Mouse (Mus musculus) liver, embryonic 11.5 days (tissue): ENCODE data around the gene H2-T3. TPM values are rescaled to one million over a fixed set of nuclear protein-coding genes. Genes with fewer than 3 reads are reported as not detected.
"Not testable (repeated sequence)": the region's sequence is repeated elsewhere in the genome, so short reads cannot be mapped to it uniquely, and the experiment has no call there.

ENCODE experiments used
- ATAC-seq: fragments of 200-750 bp; cut with Nextera tagmentation; replicated peaks from 2 replicates; pipeline ENCODE4 v1.8.0; 2017; ENCODE audit warnings: moderate number of reproducible peaks, mild to moderate bottlenecking, moderate TSS enrichment, moderate library complexity; ENCODE audit not compliant: low FRiP score
- DNase-seq: peaks from one replicate; pipeline ENCODE4 v3.0.0-alpha.2; 2017; ENCODE audit warnings: low spot score
- H3K27ac ChIP-seq: fragments of 300-500 bp; sonication (generic); 2 replicates; pipeline ENCODE4 v1.5.1; 2014; ENCODE audit warnings: mild to moderate bottlenecking, low read depth, low read length, control low read depth
- H3K27me3 ChIP-seq: fragments of 300-500 bp; sonication (generic); replicated peaks from 2 replicates; pipeline ENCODE4 v1.6.1; 2014; ENCODE audit warnings: low read length, mixed read lengths; ENCODE audit not compliant: control insufficient read depth, insufficient read depth
- H3K36me3 ChIP-seq: fragments of 300-500 bp; sonication (generic); 2 replicates; pipeline ENCODE4 v1.6.1; 2014; ENCODE audit warnings: mild to moderate bottlenecking, low read length, moderate library complexity, mixed read lengths; ENCODE audit not compliant: control insufficient read depth, insufficient read depth
- H3K4me1 ChIP-seq: fragments of 300-500 bp; sonication (generic); replicated peaks from 2 replicates; pipeline ENCODE4 v1.6.1; 2014; ENCODE audit warnings: low read length, mixed read lengths; ENCODE audit not compliant: control insufficient read depth, insufficient read depth
- H3K4me2 ChIP-seq: fragments of 300-500 bp; sonication (generic); 2 replicates; pipeline ENCODE4 v1.6.1; 2014; ENCODE audit warnings: mild to moderate bottlenecking, control low read depth, moderate library complexity
- H3K4me3 ChIP-seq: fragments of 300-500 bp; sonication (generic); 2 replicates; pipeline ENCODE4 v1.5.1; 2014; ENCODE audit warnings: low read depth, low read length, control low read depth
- H3K9ac ChIP-seq: fragments of 300-500 bp; sonication (generic); 2 replicates; pipeline ENCODE4 v1.6.1; 2014; ENCODE audit warnings: low read depth, low read length, control low read depth
- H3K9me3 ChIP-seq: fragments of 300-500 bp; sonication (generic); 2 replicates; pipeline ENCODE4 v1.6.1; 2016; ENCODE audit warnings: low read length, inconsistent platforms, mixed read lengths; ENCODE audit not compliant: control insufficient read depth
- WGBS: fragments of 180-500 bp; shearing (Covaris S2); extraction: QIAGEN DNeasy Blood & Tissue Kit; methylation state at CpG from one replicate; pipeline ENCODE4 v1.1.7; 2014; 5-methylcytosine and 5-hydroxymethylcytosine counted together
- polyA plus RNA-seq: library from polyadenylated mRNA; unstranded; fragments of >200 nt; fragmentation: Nextera tagmentation; extraction: Ambion mirVana; gene quantifications from 2 replicates; pipeline ENCODE4 v1.2.1, GENCODE M21; 2014

The H2-T3 gene
- polyA plus RNA-seq, 1 experiment from 2014 or later, result not detected

- H3K4me2 ChIP-seq, H3K36me3 ChIP-seq, H3K9me3 ChIP-seq, H3K9ac ChIP-seq, H3K4me1 ChIP-seq, H3K27ac ChIP-seq, H3K4me3 ChIP-seq, ATAC-seq: not testable (repeated sequence)
- H3K27me3 ChIP-seq, result peaks cover 37% of the 10 kb centered on the region
- peak; percentile 14 for DNase-seq
- WGBS, result 41% methylated on average over 4 of the region's 4 CpGs
Observed at GRCm38 (mm10) chr17:36151200-36151599, 38.9 kb downstream of the H2-T3 start.

GRCm38 (mm10) chr17:36148468-36148867 lies 41.6 kb downstream of the H2-T3 start:
- WGBS, result 71% methylated on average over 5 of the region's 5 CpGs
- peaks cover 43% of the 10 kb centered on the region for H3K27me3 ChIP-seq

GRCm38 (mm10) chr17:36146937-36147336 lies 43.1 kb downstream of the H2-T3 start:
- not testable (repeated sequence) for H3K9me3 ChIP-seq, H3K4me1 ChIP-seq, H3K36me3 ChIP-seq, H3K27ac ChIP-seq, DNase-seq, ATAC-seq, H3K4me2 ChIP-seq, H3K9ac ChIP-seq, H3K4me3 ChIP-seq
- H3K27me3 ChIP-seq, result peaks cover 41% of the 10 kb centered on the region
- WGBS, result 59% methylated on average over 1 of the region's 1 CpGs

More at GRCm38 (mm10) chr17:36148468-36148867, 41.6 kb downstream of the H2-T3 start:
- not testable (repeated sequence) for H3K27ac ChIP-seq, H3K4me1 ChIP-seq, H3K36me3 ChIP-seq, ATAC-seq, DNase-seq, H3K9ac ChIP-seq, H3K9me3 ChIP-seq, H3K4me3 ChIP-seq, H3K4me2 ChIP-seq

GRCm38 (mm10) chr17:36145861-36146156 lies 44.3 kb downstream of the H2-T3 start:
- DNase-seq, ATAC-seq, H3K4me1 ChIP-seq, H3K36me3 ChIP-seq, H3K9me3 ChIP-seq, H3K27ac ChIP-seq, H3K9ac ChIP-seq: not testable (repeated sequence)
- 3% methylated on average over 12 of the region's 13 CpGs for WGBS
- H3K4me3 ChIP-seq, result peak overlapping the region; percentile 41
- peak overlapping the region; percentile 55 for H3K4me2 ChIP-seq
- peaks cover 40% of the 10 kb centered on the region for H3K27me3 ChIP-seq

- ATAC-seq, result no peak
- no peak overlapping the region for H3K9ac ChIP-seq
- H3K4me3 ChIP-seq, result peak overlapping the region; percentile 41
- H3K4me2 ChIP-seq, result peak overlapping the region; percentile 55
- no peak overlapping the region for H3K27ac ChIP-seq
- peaks cover 40% of the 10 kb centered on the region for H3K27me3 ChIP-seq
- DNase-seq, result no peak
- H3K4me1 ChIP-seq, result 0 out of 2 replicates have a peak, but pooled peaks cover 3% of the 10 kb centered on the region
- 3% methylated on average over 77 of the region's 78 CpGs for WGBS
- no peaks in the 10 kb centered on the region for H3K36me3 ChIP-seq
- no peaks in the 10 kb centered on the region for H3K9me3 ChIP-seq
Observed at GRCm38 (mm10) chr17:36145111-36145860, 44.8 kb downstream of the H2-T3 start.

GRCm38 (mm10) chr17:36136299-36136848 lies 53.7 kb downstream of the H2-T3 start:
- H3K4me1 ChIP-seq, H3K36me3 ChIP-seq, H3K9me3 ChIP-seq, H3K4me3 ChIP-seq, H3K27me3 ChIP-seq, ATAC-seq, DNase-seq, H3K9ac ChIP-seq, H3K27ac ChIP-seq, H3K4me2 ChIP-seq: not testable (repeated sequence)
- 68% methylated on average over 1 of the region's 1 CpGs for WGBS

Other genes with a start within 250 kb of the H2-T3 start
- 132 and 134 TPM in 2 replicates for gene Abcf1, start 220.5 kb downstream of the H2-T3 start, polyA plus RNA-seq
- gene Gnl1, start 210.4 kb downstream of the H2-T3 start, polyA plus RNA-seq, result 33.7 and 35.6 TPM in 2 replicates
- gene Prr3, start 210.1 kb downstream of the H2-T3 start, polyA plus RNA-seq, result 22.0 and 22.8 TPM in 2 replicates
- 3.1 and 3.5 TPM in 2 replicates for gene H2-T24, start 169.7 kb downstream of the H2-T3 start, polyA plus RNA-seq
- 15.9 and 16.1 TPM in 2 replicates for gene H2-T23, start 157.4 kb downstream of the H2-T3 start, polyA plus RNA-seq
- gene H2-T22, start 147.5 kb downstream of the H2-T3 start, polyA plus RNA-seq, result 9.5 and 10.2 TPM in 2 replicates
- not detected in 2 replicates for gene Gm6034, start 147.3 kb downstream of the H2-T3 start, polyA plus RNA-seq
- not detected in 2 replicates for gene Gm11127, start 131.9 kb downstream of the H2-T3 start, polyA plus RNA-seq
- gene Gm19684, start 68.6 kb downstream of the H2-T3 start, polyA plus RNA-seq, result not detected in 2 replicates
- gene Gm7030, start 60.9 kb downstream of the H2-T3 start, polyA plus RNA-seq, result not detected in 2 replicates
- 0.25 and 0.31 TPM in 2 replicates for gene Gm8909, start 21.8 kb downstream of the H2-T3 start, polyA plus RNA-seq
- gene Rpp21, start 67.8 kb upstream of the H2-T3 start, polyA plus RNA-seq, result 101 and 112 TPM in 2 replicates
- gene Trim39, start 82.0 kb upstream of the H2-T3 start, polyA plus RNA-seq, result 13.1 and 14.9 TPM in 2 replicates
- gene H2-M10.2, start 96.2 kb upstream of the H2-T3 start, polyA plus RNA-seq, result 0.25 TPM in 1 of 2 replicates, not detected in the other
- not detected in 2 replicates for gene H2-M10.1, start 135.9 kb upstream of the H2-T3 start, polyA plus RNA-seq
- gene H2-M10.3, start 178.1 kb upstream of the H2-T3 start, polyA plus RNA-seq, result not detected in 2 replicates